Mouse (Mus musculus) left cerebral cortex, adult 18-20 months (tissue): ENCODE data around the gene Sec24c. TPM values are rescaled to one million over a fixed set of nuclear protein-coding genes. Genes with fewer than 3 reads are reported as not detected.
A peak's percentile ranks its signal among the peaks of the same experiment; 100 is the strongest.
"Not testable (repeated sequence)": the region's sequence is repeated elsewhere in the genome, so short reads cannot be mapped to it uniquely, and the experiment has no call there.

Source experiments
- DNase-seq, 2 experiments: peaks; one replicate each; pipeline ENCODE4 v3.0.0; 2021 to 2022; ENCODE audit warnings: low spot score in 2 of 2, mixed read lengths in 1 of 2
- long read RNA-seq, 2 experiments: library from polyadenylated mRNA; stranded (forward); transcript quantifications; one replicate each; pipeline ENCODE4 v2.0.0; 2021
- total RNA-seq, 2 experiments: library from RNA; stranded (reverse); gene quantifications; 2 replicates each; pipeline ENCODE4 v1.2.3; 2021

Sec24c gene
- total RNA-seq = 100 to 1,000 TPM; 102 to 110 TPM
- long read RNA-seq, experiment 1, full-length matches to known transcripts = 3 of 57 reads
- long read RNA-seq, experiment 1, partial matches to known transcripts = 20 of 57 reads
- long read RNA-seq, experiment 1, other reads (novel, unspliced or antisense) = 34 of 57 reads
- long read RNA-seq, experiment 2, full-length matches to known transcripts = 1 of 42 reads
- long read RNA-seq, experiment 2, partial matches to known transcripts = 23 of 42 reads
- long read RNA-seq, experiment 2, other reads (novel, unspliced or antisense) = 18 of 42 reads

GRCm38 (mm10) chr14:20674064-20674833 is at the start of gene Sec24c:
Gene Sec24c (plus strand): TSS chr14:20674308.
- DNase-seq = peak; percentile 97 to 99

GRCm38 (mm10) chr14:20626447-20626846 is 47.7 kb upstream of the Sec24c start:
- DNase-seq = no peak

- DNase-seq = no peak
These were observed 47.1 kb upstream of the Sec24c start for GRCm38 (mm10) chr14:20626971-20627370.

DNA sequence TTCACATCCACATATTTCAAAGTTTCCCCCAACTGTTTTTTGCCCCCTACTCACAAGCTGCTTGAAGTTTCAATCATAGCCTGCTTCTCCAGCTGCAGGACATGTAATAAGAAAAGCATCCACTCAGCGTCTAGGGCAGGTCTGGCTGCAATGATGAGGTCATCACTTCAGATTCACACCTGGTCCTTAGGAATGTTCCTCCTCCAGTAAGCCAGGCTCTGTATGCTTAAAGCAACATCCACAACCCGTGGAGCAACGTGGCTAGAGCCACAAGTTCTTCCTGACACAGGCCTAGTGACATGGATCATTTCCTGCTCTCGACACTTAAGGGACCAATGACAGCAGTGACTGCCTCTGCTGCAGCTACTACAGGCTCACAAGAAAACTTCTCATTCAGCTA is 42.9 kb upstream of the Sec24c start:
- DNase-seq = no peak

- DNase-seq = no peak
These were observed 38.6 kb upstream of the Sec24c start for GRCm38 (mm10) chr14:20635546-20635945.

DNA sequence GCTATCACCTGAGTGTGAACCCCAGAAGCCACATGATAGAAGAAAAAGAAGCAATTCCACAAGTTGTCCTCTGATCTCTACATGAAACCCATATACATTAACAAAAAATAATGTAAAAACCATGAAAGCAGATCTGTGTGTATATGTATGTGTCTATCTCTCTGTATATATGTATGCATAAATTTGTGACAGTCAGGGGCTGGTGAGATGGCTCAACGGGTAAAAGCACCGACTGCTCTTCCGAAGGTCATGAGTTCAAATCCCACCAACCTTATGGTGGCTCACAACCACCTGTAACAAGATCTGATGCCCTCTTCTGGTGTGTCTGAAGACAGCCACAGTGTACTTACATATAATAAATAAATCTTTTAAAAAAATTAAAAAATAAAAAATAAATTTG is 37.1 kb upstream of the Sec24c start:
- DNase-seq = not testable (repeated sequence)

DNA sequence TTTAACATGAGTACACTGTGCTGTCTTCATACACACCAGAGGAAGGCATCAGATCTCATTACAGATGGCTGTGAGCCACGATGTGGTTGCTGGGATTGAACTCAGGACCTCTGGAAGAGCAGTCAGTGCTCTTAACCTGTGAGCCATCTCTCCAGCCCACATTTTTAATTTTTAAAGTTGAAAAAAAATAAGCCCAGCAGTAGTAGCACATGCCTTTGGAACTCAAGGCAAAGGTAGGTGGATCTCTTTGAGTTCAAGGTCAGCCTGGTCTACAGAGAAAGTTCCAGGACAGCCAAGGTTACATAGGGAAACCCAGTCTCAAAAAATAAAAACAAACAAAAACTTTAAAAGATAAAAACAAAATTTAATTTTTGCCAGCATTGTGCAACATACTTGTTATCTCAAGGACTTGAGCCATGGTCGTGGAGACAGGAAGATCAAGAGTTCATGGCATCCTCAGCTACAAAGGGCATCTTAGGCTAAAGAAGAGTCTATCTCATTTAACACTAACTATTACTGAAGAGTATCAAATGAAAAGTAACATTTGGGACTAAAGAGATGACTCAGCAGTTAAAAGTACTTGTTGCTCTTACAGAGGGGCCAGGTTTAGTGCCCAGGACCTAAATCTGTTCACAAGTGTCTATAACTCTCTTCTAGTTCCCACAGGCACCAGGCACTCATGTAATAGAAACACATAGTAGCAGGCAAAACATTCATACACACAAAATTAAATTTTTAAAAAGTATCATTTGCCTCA is 36.1 kb upstream of the Sec24c start:
- no peak for DNase-seq

- no peak for DNase-seq
These were observed 35.4 kb upstream of the Sec24c start for GRCm38 (mm10) chr14:20638702-20639101.

GRCm38 (mm10) chr14:20639918-20640619 is 34.0 kb upstream of the Sec24c start:
- no peak for DNase-seq

- peak; percentile 97 for DNase-seq
These were observed 33.3 kb upstream of the Sec24c start, which contains the start of gene Usp54 for GRCm38 (mm10) chr14:20640644-20641437. Gene Usp54 (minus strand): TSS chr14:20641063.

GRCm38 (mm10) chr14:20641438-20641875 is 32.7 kb upstream of the Sec24c start:
- DNase-seq = no peak

GRCm38 (mm10) chr14:20645547-20645946 is 28.6 kb upstream of the Sec24c start:
- no peak for DNase-seq

DNA sequence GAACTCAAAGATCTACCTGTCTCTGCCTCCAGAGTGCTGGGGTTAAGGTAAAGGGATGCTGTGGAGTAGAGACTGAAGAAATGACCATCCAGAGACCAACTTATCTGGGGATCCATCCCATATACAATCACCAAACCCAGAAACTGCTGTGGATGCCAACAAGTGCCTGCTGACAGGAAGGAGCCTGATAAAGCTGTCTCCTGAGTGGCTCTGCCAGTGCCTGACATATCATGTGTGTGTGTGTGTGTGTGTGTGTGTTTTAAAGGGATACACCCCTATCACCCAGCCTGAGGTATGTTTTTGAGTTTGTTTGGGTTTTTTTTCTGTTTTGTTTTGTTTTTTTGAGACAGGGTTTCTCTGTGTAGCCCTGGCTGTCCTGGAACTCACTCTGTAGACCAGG is 27.7 kb upstream of the Sec24c start:
- no peak for DNase-seq

- no peak for DNase-seq
These were observed 23.1 kb upstream of the Sec24c start for GRCm38 (mm10) chr14:20651000-20651399.

DNA sequence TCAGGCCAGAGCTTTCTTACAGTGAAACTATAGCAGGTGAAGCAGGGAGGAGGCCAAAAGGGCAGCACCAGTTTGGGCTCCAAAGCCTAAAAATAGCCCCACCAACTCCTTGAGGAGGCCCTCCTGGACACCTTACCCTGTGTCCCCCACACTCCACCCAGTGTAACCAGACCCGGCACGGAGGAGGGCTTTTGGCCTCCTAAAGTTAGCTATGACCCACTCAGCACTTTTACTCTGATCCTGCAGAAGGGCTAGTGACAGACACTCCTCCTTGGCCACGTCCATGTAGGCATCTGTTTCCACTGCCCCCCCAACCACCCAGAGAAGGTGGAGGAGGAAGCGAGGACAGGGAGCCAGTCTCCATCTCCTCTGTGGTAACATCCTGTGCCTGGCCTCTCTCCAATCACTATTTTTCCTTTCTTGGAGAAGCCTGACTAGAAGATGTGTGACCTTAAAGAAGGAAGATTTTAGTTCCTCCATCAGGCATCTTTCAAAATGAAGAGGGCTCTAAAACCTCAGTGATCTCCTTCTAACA is 22.3 kb upstream of the Sec24c start:
- DNase-seq = peak in 1 of 2 experiments; percentile 12

DNA sequence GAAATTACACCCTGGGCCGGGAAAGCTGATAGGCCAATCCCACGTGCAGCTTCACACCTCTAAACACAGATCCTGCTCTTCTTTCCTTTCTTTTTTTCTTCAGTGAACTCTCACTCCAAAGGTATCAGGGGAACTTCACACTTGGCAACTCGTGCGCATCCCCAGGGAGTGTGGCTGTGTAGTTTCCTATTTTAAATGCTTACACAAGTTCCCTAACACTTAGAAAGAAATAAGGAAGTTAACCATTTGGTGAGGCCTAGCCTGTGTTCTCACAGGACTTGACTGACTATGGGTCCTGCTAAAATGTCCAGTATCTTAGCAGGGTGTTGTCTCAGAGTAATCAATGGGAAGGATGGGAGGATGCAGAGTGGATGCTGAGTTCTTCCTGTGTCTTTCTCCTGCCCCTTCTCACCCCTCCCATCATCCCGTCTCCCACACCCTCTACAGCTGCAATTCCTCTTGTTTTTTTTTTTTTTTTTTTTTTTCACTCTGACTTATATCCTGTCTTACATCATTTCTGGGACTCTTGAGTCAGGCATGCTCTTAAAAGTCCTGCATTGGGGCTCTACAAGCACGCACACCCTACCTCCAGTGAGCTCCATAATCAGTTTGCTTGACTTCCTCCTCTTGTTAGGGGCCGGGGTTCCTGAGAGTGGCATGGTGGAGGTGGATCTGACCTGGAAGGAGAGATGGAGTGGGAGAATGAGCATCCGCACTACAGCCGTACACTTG is 19.3 kb upstream of the Sec24c start:
- no peak for DNase-seq

GRCm38 (mm10) chr14:20655731-20656130 is 18.4 kb upstream of the Sec24c start:
- DNase-seq = no peak

GRCm38 (mm10) chr14:20656361-20656760 is 17.7 kb upstream of the Sec24c start, which contains the start of gene Myoz1:
Gene Myoz1 (minus strand): TSS chr14:20656540.
- no peak for DNase-seq

- peak; percentile 43 to 57 for DNase-seq
These were observed 15.8 kb upstream of the Sec24c start for GRCm38 (mm10) chr14:20658326-20658725.
